Mouse (Mus musculus) spleen, adult 2 months (tissue): ENCODE measurements at regions not wholly inside any gene's neighbourhood (a gene's known extent, or its start where the extent isn't known, plus 50 kb on each side); places are given as distances from the start of the nearest gene placed in this dataset.

ENCODE experiments used
- CTCF ChIP-seq: fragments of 200-500 bp; IDR thresholded peaks from 2 replicates; pipeline ENCODE4 v1.5.1; 2011; ENCODE audit warnings: mild to moderate bottlenecking, inconsistent platforms; ENCODE audit not compliant: insufficient read depth, insufficient read length, insufficient replicate concordance; ENCODE audit errors: extremely low read depth
- POLR2A ChIP-seq: fragments of 200-500 bp; IDR thresholded peaks from 2 replicates; pipeline ENCODE4 v1.6.1; 2011; ENCODE audit warnings: low read depth, low read length, inconsistent platforms

DNA sequence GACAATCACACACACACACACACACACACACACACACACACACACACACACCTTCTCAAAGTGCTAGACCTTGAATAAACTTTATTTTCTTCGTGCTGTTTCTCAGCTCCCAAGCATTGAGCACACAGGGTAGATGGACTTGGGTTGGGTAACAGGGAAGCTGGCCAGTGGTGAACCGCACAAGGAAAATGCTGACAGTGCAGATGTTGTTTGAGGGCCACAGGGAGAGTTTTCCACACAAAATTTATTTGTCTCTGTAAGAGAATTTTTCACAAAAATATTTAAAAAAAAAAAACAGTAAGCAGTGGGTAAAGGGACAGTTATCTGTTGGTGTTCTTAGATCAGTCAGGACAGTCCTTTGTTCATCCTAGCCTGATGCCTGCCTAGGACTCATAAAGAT lies 110.8 kb upstream of the Usp24 start:
- TF ChIP-seq CTCF (no peak), POLR2A (no peak)
